Mouse (Mus musculus) c-Kit-positive CD71-positive TER-119-negative erythroid progenitor cells, embryonic 14.5 days (primary cell): ENCODE measurements around the gene Gm45234.

Experiments
- DNase-seq: peaks from one replicate; pipeline ENCODE4 v3.0.0-alpha.2; 2013; ENCODE audit warnings: low read depth

The Gm45234 gene

DNA sequence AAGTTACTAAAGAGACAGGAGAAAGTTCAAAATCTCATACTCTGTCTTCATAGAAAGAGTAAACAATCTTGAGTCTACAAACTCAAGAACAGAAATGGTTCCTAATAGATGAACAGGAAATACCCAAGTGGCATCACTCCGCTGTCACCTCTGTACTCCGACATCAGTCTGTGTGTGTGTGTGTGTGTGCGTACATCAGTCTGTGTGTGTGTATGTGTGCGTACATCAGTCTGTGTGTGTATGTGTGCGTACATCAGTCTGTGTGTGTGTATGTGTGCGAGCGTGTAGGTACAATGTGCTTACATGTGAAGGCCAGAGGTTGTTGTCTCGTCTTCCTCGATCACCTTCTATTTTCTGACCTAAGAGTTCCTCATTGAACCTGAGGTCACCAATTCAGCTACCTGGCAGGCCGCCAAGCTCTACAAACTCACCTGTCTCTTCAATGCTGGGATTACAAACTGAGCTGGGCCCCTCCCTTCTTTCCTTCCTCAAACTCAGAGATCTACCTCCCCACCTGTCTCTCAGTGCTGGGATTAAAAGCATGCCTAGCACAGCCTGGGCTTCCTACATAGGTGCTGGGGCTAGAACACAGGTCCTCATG lies 47.4 kb downstream of the Gm45234 start:
- no peak for DNase-seq

DNA sequence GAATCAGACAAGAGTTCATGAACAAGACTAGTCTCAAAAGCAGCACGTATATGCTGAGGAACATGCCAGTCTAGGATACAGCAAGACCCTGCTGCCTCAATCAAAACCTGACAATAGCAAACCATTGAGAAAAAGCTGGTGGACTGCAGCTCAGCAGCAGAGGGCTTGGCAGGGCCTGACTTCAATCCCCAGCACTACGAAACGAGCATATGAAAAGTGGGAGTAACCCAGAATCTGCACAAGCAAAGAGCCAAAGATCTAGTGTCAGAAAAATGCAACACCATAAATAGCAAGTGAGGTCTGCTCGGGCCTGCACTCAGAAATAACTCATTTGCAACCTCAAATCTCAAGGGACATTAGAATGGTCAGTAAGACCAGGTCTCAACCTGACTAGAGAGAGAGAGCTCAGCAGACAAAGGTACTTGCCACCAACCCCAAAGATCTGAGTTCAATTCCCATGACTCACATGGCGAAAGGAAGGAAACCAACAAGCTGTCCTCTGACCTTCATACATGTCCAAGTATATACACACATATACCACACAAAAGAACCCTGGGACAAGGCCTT lies 49.7 kb downstream of the Gm45234 start:
- DNase-seq: no peak

DNA sequence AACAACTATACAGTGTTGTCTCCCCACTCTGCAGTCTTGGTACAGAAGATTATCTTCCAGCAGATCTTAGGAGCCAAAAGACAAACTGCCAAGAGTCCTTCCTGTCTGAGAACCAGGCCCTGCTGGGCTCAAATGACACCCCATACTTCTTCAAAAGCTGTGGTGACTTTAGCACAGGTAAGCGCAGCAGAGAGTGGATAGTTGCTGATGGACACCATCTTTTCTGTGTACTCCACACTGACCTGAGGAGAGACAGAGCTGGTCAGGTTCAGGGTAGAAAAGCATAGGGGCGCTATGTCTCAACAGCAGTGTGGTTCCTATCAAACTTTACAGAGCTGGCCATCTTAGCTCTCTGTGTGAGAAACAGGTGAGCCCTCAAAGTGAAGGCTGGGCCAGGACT lies 51.4 kb downstream of the Gm45234 start:
- no peak for DNase-seq

DNA sequence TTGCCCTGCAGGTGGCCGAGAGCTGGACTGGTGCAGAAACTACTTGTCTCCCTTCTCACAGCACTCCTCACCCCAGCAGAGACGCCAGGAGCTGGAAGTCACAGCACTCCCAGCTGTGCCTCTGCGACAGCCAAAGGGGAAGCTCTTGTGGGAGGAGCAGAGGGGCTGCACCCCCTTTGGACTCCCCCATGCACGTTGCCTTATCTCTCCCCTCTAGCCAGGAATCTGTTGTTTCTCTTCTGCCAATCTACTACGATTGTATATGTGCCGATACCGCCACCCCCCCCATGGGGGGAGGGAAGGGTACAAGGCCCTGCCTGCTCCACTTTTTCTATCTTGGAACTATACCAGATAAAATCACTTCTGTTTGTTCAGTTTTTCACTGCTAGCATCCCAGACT lies 52.0 kb downstream of the Gm45234 start:
- DNase-seq: no peak

DNA sequence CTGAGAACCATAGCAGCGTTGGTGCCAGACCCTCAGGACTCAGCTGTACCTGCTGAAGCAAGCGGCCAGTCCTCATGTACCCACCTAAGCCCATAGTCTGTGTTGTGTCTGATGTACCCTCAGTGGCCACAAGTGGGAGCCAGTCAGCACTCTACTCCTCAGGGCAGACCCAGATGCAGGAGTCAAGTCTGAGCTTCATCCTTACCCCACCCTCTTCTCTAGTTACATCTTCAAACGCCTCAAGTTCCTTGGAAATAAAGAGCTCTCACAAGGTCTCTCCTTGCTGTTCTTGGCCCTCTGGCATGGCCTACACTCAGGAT lies 53.1 kb downstream of the Gm45234 start:
- peak; percentile 67 for DNase-seq

DNA sequence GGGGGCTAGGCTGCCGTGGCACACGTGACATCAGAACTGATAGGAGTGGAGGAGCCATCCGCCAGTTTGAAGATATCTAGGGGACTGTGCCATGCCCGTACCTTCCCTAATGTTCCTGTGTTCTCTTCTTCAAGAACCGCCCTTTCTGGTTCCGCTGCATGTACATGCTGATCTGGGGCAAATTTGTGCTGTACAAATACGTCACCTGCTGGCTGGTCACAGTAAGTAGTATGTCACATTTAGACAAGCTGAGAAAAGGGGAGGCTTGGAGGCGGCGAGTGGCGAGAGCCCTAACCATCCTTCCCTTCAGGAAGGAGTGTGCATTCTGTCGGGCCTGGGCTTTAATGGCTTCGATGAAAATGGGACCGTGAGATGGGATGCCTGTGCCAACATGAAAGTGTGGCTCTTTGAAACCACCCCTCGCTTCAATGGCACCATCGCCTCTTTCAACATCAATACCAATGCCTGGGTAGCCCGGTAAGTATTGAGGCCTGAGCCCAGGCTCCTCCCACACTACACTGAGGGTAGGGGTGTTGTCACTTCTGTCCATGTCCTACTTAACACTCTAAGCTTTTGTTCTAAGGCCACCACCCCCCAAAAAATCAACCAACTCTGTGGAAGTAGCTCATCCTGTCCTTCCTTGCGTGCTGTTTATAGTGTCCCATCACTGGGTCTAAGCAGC lies 53.6 kb downstream of the Gm45234 start:
- no peak for DNase-seq

DNA sequence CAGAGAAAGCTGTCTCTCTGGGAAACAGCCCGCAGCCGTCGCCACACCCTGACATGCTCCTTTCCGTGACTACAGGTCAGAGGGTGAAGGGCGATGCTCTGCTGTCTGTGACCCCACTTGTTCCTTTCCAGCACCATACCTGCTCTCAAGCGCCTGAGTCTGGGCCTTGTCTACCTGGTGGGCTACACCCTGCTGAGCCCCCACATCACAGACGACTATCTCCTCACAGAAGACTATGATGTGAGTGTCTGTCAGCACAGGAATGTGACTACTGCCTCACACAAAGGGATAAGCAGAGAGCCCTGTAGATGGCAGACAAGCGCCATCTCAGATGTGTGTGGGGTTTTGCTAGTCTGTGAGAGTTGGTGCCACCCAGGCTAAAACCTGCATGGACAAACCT lies 54.5 kb downstream of the Gm45234 start:
- DNase-seq: no peak

DNA sequence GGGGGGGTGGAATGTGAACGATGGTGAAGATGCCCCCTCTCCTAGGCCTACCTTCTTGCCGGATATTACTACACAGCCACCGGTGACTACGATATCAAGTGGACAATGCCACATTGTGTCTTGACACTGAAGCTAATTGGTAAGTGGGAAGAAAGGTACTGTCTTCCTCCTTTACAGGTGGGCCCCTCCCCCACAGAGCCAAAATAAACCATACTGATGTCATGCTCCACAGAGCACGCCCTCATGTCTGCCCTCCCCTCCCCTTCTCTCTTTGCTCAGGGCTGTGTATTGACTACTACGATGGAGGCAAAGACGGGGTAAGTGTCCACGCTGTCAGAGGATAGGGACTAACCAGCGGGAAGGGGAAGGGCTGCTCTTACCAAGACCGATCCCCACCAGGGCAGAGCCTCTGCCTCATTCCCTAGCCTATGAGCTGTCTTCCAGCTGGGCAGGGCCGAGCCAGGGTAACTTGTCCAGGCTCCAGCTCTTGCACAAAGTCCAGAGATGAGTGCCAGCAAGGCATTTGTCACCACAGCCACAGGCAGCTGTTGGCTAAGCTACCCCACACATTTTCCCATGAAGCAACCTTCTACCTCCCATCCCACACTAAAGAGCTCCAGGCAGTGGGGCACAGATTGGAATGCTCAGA lies 55.7 kb downstream of the Gm45234 start:
- DNase-seq: no peak

DNA sequence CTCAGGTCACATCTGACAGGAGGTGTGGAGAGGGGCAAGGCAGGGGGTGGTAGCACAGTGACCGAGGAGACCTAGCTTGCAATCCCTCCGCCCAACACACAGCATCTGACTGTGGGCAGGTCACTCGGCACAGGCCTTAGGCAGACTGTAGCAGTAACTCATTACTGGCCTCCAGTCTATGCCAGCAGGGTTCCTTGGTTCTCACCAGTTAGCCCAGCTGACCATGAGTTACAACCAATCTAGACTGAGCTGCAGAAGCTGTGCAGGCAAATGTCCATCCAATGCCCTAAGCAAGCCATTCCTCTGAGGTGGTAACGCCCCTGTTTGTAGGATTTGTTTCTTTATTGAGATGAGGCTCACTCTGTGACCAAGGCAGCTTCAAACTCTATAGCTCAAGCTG lies 56.5 kb downstream of the Gm45234 start:
- DNase-seq: no peak

DNA sequence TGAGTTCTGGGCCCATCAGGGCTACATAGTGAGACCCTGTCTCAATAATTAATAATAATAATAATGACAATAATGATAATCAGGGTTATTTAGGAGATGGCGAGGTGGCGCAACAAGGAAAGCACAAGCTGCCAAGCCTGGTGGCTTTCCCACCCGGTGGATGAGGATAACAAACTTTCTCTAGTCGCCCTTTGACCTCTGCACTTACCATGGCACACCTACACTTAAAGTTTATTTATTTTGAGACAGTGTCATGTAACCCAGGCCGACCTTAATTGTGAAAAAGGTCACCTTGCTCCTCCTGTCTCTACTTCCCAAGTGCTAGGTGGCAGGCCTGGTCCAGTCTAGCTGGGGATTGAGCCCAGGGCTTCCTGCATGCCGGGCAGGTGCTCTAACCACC lies 57.1 kb downstream of the Gm45234 start:
- DNase-seq: no peak

DNA sequence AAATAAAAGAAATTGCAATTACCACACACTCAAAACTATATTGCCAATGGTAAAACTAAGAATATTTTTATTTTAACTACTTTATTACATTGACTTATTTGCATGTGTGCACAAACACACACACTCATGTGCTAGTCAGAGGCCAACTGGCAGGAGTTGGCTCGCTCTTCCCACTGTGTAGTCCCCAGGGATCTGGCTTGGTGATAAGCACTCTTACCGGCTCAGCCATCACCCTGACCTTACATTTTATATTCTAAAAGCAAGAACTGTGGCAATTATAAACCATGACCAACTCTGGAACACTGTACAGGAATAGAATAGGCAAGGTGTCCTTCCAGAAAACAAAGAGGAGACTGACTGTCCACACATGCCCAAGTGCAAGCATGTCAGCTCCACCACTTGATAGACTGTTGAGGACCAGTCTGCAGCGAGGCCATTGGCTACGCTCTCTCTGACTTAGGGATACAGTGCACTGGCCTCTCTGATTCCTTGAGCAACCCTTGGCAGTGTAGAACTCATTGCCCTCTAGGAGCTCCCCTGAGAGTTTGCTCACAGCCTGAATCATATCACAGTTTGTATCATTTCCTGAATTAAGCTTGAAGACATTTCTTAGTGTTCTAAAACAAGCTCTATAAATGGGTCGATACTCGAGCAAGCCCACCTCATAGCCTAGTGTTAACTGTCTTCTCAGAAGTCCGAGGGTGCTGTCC lies 59.2 kb downstream of the Gm45234 start:
- no peak for DNase-seq

DNA sequence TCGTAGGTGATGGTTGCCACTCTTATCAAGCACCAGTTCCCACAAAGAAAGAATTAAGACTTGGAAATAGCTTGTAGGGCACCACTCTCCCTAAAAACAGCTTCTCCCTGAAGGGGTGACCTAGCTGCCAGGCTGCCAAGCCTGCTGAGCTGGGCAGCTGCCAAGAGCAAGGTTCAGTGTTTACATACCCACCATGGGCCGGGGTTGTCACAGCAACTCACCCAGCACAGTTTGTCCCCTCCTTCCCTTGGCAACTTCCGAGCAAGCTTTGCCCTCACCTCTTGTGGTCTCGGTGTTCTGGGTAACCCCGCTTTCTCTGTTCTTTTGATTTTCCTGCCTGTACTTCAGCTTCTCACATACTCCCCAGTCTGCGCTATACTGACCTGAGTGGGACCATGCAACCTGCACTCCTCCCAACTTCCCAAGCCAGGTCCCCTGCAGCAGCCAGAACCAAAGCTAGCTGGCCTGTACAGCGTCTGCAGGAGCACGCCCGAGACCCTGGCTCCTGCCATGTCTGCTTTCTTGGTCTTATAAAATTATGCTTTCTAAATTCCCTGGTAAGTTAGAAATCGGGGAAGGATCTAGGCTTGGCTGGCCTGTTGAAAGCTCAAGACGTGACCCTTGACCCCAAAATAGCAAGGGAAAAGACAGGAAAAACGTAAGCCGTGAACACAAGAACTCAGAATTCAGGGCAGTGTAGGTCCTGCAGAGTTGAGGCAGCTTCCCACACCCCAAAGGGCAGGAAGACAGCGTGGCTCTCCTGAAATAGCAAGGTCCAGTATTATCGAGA lies 61.5 kb downstream of the Gm45234 start:
- no peak for DNase-seq

DNA sequence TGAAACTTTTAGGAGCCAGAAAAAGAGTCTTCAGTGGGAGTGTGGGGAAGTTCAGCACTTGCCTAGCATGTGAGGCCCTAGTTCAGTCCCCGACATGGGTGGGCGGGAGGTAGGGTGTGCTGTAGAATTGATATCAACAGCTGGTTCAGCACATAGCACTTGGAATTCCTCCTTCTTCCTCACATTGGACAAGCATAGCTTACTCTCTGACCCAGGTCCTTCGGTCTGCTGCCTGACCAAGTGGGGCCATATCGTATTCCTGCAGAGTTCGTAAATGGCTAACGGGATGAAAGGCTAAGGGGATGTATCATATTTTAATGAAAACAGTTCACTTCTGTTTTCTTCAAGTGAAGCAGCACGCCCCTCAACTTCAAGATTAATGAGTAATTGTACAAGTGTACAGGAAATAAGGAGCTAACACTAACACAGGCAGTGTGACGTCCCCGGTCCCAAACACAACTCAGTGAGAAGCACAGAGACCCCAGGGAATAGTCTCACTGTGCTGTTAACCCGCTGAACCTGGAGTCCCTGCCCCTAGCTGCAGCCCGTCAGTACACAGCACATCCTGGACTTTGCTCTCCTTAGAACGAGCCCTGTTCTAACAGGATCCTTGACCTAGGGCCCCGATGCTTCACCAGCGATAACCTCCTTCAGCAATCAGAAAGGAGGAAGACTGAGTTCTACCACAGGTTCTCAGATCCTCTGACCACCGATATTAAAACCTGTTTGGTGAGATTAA lies 62.4 kb downstream of the Gm45234 start:
- DNase-seq: no peak

DNA sequence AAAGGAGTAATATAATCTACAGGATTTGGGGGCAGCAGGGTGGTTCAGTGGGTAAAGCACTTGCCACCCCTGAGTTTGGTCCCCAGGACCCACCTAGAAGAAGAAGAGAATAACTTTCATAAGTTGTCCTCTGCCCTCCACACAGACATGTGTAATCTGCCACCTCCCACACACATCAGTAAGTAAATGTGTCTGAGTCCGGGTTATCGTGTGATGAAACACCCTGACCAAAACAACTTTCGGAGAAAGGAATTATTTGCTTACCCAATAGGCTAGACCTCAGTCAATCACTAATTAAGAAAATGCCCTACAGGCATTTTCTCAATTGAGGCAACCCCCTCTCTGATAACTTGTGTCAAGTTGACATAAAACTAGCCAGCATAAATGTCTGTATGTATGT lies 65.3 kb downstream of the Gm45234 start:
- no peak for DNase-seq
